In genomic region chr8:4510824-4511223, GRCm38 (mm10) we compare ENCODE assay signal across 10 mouse cellular contexts. TPM values are rescaled to one million over a fixed set of nuclear protein-coding genes. Genes with fewer than 3 reads are reported as not detected.
DNase-seq lines count a peak whose midpoint lies in the region; ATAC-seq lines count a peak whose summit lies in the region.
"Had no signal": no experiment of that assay in that cellular context is flagged by ENCODE, and none has a peak within 500 bp of the region (broad histone marks: within the 10 kb centered on the region; RNA-seq: fewer than 3 reads in every experiment).

No protein-coding gene starts in this region.

- DNase-seq in 3T3-L1 (ENCODE audit: low read depth, low spot score) = peak; percentile 30
- peak; percentile 43 for DNase-seq in 416B (ENCODE audit: low read depth)
- no peak for DNase-seq in T-cell, adult 2 months (ENCODE audit: low spot score)
- no peak for DNase-seq in c-Kit-positive CD71-positive TER-119-positive erythroid progenitor cells, embryonic 14.5 days (ENCODE audit: low spot score)
- no peak for DNase-seq in cerebellum, adult 8-10 months
- DNase-seq: midbrain, embryonic 14.5 days had no signal

- 92% methylated on average over 4 of the region's 4 CpGs for WGBS in hindbrain, embryonic 16.5 days
- WGBS in hindbrain, embryonic 12.5 days = 86% methylated on average over 4 of the region's 4 CpGs
- 78% methylated on average over 4 of the region's 4 CpGs for WGBS in forebrain, embryonic 15.5 days

- H3K27ac ChIP-seq in hindbrain, embryonic 16.5 days (ENCODE audit: low read depth, low read length) = no peak overlapping the region
- H3K27ac ChIP-seq in hindbrain, embryonic 12.5 days = no peak overlapping the region
- peak overlapping the region; percentile 19; the same call in 1 of the 2 replicates for H3K27ac ChIP-seq in forebrain, embryonic 15.5 days (replicated peaks)

- H3K36me3 ChIP-seq in hindbrain, embryonic 16.5 days (ENCODE audit: control insufficient read depth, insufficient read depth, low read length) = no peaks in the 10 kb centered on the region
- no peaks in the 10 kb centered on the region for H3K36me3 ChIP-seq in hindbrain, embryonic 12.5 days
- H3K36me3 ChIP-seq in forebrain, embryonic 15.5 days = no peaks in the 10 kb centered on the region
- H3K36me3 ChIP-seq: limb, embryonic 15.5 days had no signal

- peaks cover 10% of the 10 kb centered on the region for H3K4me1 ChIP-seq in hindbrain, embryonic 16.5 days (ENCODE audit: control insufficient read depth, insufficient read depth, low read depth, low read length)
- H3K4me1 ChIP-seq in hindbrain, embryonic 12.5 days = peaks cover 2% of the 10 kb centered on the region; the same call in 1 of the 2 replicates
- H3K4me1 ChIP-seq in forebrain, embryonic 15.5 days = peaks cover 17% of the 10 kb centered on the region

- no peaks in the 10 kb centered on the region for H3K9me3 ChIP-seq in hindbrain, embryonic 16.5 days (ENCODE audit: control insufficient read depth, low read length)
- H3K9me3 ChIP-seq in hindbrain, embryonic 12.5 days (replicated peaks) = no peaks in the 10 kb centered on the region
- H3K9me3 ChIP-seq in forebrain, embryonic 15.5 days = no peaks in the 10 kb centered on the region
- H3K9me3 ChIP-seq: limb, embryonic 15.5 days had no signal

- 0 out of 2 replicates have a peak, but pooled peaks have one; percentile 13 for ATAC-seq in hindbrain, embryonic 16.5 days
- no peak for ATAC-seq in hindbrain, embryonic 12.5 days (ENCODE audit: low FRiP score)
- ATAC-seq in forebrain, embryonic 15.5 days (replicated peaks) = 0 out of 2 replicates have a peak, but pooled peaks have one; percentile 14

- no peaks in the 10 kb centered on the region for H3K27me3 ChIP-seq in hindbrain, embryonic 16.5 days (replicated peaks; ENCODE audit: control insufficient read depth, insufficient read depth, low read length)
- H3K27me3 ChIP-seq in hindbrain, embryonic 12.5 days = no peaks in the 10 kb centered on the region
- no peaks in the 10 kb centered on the region for H3K27me3 ChIP-seq in forebrain, embryonic 15.5 days
- H3K27me3 ChIP-seq: limb, embryonic 15.5 days had no signal

- no peak overlapping the region for H3K9ac ChIP-seq in hindbrain, embryonic 16.5 days (ENCODE audit: low read depth, low read length)
- H3K9ac ChIP-seq in hindbrain, embryonic 12.5 days = no peak overlapping the region
- H3K9ac ChIP-seq in forebrain, embryonic 15.5 days (replicated peaks) = no peak overlapping the region
- H3K9ac ChIP-seq: limb, embryonic 15.5 days had no signal

- no peak overlapping the region for H3K4me3 ChIP-seq in hindbrain, embryonic 16.5 days (ENCODE audit: low read length)
- H3K4me3 ChIP-seq in hindbrain, embryonic 12.5 days = no peak overlapping the region
- H3K4me3 ChIP-seq in forebrain, embryonic 15.5 days = no peak overlapping the region
- H3K4me3 ChIP-seq: limb, embryonic 15.5 days had no signal

- H3K4me2 ChIP-seq in hindbrain, embryonic 16.5 days (ENCODE audit: low read length) = no peak overlapping the region
- H3K4me2 ChIP-seq in hindbrain, embryonic 12.5 days (replicated peaks) = no peak overlapping the region
- no peak overlapping the region for H3K4me2 ChIP-seq in forebrain, embryonic 15.5 days (replicated peaks)
- H3K4me2 ChIP-seq: limb, embryonic 15.5 days had no signal

RNA-seq across cellular contexts. Expression of gene Cers4, which starts 18.0 kb away (rescaled TPM):
- 55.7 TPM in 2 replicates for polyA plus RNA-seq in hindbrain, embryonic 16.5 days (2015; fragmentation: Nextera tagmentation; extraction: Ambion mirVana)
- polyA plus RNA-seq in hindbrain, embryonic 12.5 days (2016; fragmentation: Nextera tagmentation; extraction: Ambion mirVana) = 24.9 and 26.1 TPM in 2 replicates
- 34.4 and 42.3 TPM in 2 replicates for polyA plus RNA-seq in forebrain, embryonic 15.5 days (2015; fragmentation: Nextera tagmentation; extraction: Ambion mirVana)

Comparison
In these comparisons a context has a peak if more than half of its experiments do, and no peak if none do; other contexts are left out.
1. DNase-seq: peak in 3T3-L1 (single experiment) and 416B (single experiment); none in T-cell, adult 2 months (single experiment), c-Kit-positive CD71-positive TER-119-positive erythroid progenitor cells, embryonic 14.5 days (single experiment) and cerebellum, adult 8-10 months (single experiment).